Mouse (Mus musculus) neutrophil, adult 5-6 weeks (primary cell): ENCODE results near the gene Asxl2. TPM values are rescaled to one million over a fixed set of nuclear protein-coding genes. Genes with fewer than 3 reads are reported as not detected.
A peak's percentile ranks its signal among the peaks of the same experiment; 100 is the strongest.
"Not testable (repeated sequence)": the region's sequence is repeated elsewhere in the genome, so short reads cannot be mapped to it uniquely, and the experiment has no call there.

Experiments
- ATAC-seq: fragments of 151-379, 151-347 bp; 2 replicates; pipeline ENCODE4 v1.8.0; 2017; ENCODE audit warnings: mild to moderate bottlenecking, moderate TSS enrichment; ENCODE audit not compliant: insufficient number of reproducible peaks, poor library complexity, low FRiP score, severe bottlenecking; ENCODE audit errors: extremely low read depth
- total RNA-seq: library from RNA; stranded (forward); fragments of 200-1000 nt; gene quantifications from 2 replicates; pipeline ENCODE4 v1.2.3, GENCODE M21; 2017

Gene Asxl2
- total RNA-seq, 1 experiment from 2014 or later: 62.8 TPM

- no peak for ATAC-seq
Measured at GRCm38 (mm10) chr12:3425375-3426341, 999 bp upstream of the Asxl2 start.

- ATAC-seq: peak; percentile 39
Measured at GRCm38 (mm10) chr12:3427067-3427889, 621 bp downstream of the Asxl2 start.

DNA sequence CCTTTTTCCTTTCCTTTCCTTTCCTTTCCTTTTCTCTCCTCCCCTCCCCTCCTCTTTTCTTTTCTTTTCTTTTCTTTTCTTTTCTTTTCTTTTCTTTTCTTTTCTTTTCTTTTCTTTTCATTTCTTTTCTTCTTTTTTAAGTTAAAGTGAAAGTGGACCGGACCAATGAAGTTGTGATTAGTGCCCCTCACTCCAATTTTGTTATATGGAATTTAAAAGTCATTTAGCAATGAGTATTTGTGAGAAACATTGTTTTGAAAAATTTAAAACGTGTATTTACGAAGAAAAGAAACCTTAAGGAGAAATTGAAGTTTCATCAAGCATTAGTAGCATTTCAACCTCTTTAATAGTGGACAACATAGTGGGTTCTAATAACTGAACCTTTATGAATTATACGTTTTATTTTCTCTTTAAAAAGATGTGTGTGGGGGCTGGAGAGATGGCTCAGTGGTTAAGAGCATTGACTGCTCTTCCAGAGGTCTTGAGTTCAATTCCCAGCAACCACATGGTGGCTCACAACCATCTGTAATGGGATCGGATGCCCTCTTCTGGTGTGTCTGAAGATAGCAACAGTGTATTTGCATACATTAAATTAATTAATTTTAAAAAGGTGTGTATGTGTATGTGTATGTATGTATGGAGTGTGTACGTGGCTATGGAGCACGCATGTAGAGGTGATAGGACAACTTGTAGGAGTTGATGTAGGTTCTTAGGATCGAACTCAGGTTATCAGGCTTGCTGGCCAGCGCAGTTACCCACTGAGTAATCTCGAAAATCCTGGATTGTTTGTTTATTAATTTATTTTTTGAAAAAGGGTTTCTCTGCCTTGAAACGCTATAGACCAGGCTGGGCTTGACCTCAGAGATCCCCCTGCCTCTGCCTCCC is 1.5 kb downstream of the Asxl2 start:
- ATAC-seq: no peak

GRCm38 (mm10) chr12:3429681-3430442 is 3.2 kb downstream of the Asxl2 start:
- no peak for ATAC-seq

- no peak for ATAC-seq
Measured at GRCm38 (mm10) chr12:3430443-3430753, 3.7 kb downstream of the Asxl2 start.

- ATAC-seq: no peak
Measured at GRCm38 (mm10) chr12:3430985-3431384, 4.3 kb downstream of the Asxl2 start.

DNA sequence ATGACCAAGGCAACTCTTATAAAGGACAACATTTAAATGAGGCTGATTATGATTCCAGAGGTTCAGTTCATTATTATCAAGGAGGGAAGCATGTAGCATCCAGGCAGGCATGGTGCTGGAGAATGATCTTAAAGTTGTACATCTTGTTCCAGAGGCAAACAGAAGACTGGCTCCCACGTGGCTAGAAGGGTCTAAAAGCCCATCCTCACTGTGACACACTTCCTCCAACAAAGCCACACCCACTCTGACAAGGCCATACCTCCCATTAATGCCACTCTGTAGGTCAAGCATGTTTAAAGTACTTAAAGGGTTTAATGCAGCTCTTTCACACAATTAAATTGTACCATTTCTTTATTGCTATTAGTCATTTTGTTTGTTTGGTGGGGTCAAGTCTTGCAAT is 7.1 kb downstream of the Asxl2 start:
- ATAC-seq: no peak

DNA sequence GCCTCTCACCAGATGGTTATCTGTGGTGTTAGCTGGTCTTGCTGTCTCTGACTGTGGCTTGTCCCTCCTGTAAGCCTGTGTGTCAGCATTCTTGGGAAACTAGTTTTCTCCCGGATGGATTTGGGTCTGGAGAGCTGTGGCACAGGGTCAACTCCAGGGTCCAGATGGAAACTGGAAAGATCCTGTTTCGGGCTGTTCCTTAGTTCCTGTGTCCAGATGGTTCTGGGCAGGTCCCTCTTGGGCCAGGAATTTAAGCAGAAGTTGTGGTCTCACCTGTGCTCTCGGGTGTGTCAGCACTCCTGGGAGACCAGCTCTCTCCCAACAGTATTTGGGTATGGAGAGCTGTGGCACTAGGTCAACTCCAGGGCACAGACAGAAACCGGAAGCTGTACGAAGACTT is 9.8 kb downstream of the Asxl2 start:
- ATAC-seq: no peak

- ATAC-seq: peak; percentile 51; the same call in 1 of the 2 replicates
Measured at GRCm38 (mm10) chr12:3437815-3438214, 11.2 kb downstream of the Asxl2 start.

DNA sequence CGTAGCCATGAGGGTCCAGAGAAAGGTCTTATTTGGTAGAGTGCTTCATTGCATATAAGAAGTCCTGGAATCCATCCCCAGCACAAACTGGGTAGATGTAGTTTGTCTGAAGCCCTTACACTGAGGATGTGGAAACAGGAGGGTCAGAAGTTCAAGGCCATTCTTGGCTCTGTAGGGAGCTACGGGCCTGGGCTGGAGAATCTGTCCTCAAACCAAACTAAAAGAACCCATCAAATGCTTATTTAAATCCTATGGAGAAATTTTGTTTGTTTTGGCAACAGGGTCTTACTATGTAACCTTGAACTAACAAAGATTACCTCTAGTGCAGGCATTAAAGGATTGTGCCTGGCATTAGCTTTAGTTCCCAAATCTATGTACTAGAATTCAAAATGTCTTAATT is 14.3 kb downstream of the Asxl2 start:
- no peak for ATAC-seq

GRCm38 (mm10) chr12:3441361-3441760 is 14.7 kb downstream of the Asxl2 start:
- ATAC-seq: no peak

GRCm38 (mm10) chr12:3453554-3453953 is 26.9 kb downstream of the Asxl2 start:
- no peak for ATAC-seq

DNA sequence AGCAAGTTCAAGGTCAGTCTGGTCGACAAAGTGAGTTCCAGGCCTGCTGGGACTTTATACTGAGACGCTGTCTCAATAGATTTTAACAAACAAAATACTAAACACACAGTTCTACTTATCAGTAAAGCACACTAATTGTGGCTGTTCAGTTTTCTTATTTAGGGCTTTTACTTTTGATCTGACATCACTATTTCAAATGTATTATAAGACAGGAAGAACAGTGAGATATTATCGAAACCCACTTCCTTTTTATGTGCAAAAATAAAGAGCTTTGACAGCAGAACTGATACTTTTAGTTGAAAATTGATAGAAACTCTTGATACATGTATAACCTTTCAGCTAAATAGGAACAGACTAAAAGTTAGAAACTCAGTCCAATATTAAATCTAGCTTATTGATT is 36.4 kb downstream of the Asxl2 start:
- ATAC-seq: no peak

DNA sequence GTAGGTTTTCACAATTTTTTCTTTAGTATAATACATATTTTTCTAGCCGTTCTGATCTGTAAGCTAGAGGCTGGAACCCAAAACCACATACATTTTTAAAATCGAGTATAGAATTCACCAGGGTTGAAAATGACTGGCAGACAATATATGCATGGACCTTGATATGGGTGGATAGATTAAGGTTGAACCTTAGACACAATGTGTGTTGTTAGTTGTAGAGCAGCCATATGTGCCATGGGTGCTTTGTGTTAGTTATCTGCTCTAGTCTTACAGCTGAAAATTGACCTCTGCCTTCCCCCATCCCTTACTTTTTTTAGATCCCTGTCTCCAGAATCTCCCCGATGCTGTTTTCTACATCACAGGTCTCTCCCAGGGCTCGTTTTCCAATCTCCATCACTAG is 73.0 kb downstream of the Asxl2 start:
- ATAC-seq: no peak

DNA sequence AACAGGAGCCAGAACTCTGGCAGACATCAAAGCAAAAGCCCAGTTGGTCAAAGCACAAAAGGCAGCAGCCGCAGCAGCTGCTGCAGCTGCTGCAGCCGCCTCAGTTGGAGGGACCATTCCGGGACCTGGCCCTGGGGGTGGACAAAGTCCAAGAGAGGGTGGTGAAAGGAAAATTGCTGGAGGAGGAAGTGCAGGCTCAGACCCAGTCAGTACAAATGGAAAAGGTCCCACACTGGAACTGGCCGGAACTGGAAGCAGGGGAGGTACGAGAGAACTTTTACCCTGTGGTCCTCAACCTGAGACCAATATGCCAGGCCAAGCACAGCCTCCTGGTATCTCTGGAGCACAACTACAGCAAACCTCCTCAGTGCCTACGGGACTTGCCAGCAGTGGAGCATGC is 73.4 kb downstream of the Asxl2 start:
- ATAC-seq: no peak

DNA sequence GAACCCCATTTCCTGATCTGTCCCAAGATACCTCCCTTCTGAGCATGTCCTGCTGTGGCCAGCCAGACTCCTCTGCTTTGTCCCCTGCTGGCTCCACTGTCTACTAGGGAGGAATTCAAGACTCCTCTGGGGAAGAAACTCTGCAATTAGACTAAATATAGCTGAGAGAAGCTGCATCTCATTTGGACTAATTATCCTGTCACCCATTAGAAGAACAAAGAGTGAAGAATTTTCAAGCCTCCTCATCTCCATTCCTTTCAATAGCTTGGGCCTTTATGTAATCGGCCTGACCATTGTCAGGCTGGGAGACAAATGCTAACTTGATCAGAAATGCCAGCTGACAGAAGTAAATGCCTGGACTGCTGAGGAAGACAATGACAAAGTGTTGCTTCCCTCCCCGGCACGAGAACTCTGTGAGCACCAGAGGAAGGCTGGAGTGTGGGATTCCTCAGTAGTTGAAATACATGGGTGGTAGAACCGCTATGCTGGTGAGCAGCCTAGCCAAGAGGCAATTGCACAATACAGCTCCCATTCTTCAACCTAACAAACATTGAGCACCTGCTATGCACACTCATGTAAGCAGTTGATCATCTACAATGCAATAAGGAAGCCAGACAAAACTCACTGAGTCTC is 92.1 kb downstream of the Asxl2 start:
- no peak for ATAC-seq

DNA sequence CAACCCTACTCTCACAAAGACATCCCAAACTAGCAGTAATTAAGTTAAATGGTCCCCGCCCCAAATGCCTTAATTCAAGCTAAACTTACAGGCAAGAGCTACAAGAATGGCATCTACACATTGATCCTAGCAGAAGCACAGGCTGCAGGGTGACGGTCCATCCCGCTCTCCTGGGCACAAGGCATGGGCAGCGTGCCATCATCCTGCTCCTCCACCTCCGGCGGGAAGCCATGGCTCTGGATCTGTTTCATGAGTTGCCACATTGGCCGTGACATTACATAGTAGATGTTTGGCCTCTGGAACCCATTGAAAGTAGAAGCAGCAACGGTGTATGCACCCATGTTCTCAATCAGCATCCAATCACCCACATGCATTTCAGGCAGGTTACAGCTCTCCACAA is 95.1 kb downstream of the Asxl2 start:
- not testable (repeated sequence) for ATAC-seq

DNA sequence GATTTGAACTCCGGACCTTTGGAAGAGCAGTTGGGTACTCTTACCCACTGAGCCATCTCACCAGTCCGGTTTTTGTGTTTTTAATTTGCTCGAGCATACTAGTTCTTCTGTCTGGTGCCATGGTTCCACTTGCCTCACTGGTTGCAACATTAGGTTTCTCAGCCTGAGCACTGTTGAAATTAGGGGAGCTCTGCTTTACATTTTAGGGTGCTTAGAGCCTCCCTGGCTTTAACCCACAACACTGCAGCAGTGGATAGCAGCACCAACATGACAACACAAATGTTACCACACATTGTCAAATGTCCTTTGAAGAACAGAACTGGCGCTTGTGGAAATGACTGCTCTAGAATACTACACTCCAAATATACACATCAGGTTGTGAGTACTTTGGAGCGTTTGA is 98.9 kb downstream of the Asxl2 start:
- ATAC-seq: no peak
